Mouse (Mus musculus) small intestine, adult 2 months (tissue): ENCODE data around the gene Slc25a43. TPM values are rescaled to one million over a fixed set of nuclear protein-coding genes. Genes with fewer than 3 reads are reported as not detected.

Experiments
- H3K27ac ChIP-seq: fragments of 200-500 bp; 2 replicates; pipeline ENCODE4 v1.5.1; 2012; ENCODE audit warnings: low read depth, low read length, control low read depth, inconsistent platforms; ENCODE audit not compliant: insufficient read depth
- H3K27me3 ChIP-seq: fragments of 200-500 bp; 2 replicates; pipeline ENCODE4 v1.6.1; 2012; ENCODE audit warnings: mild to moderate bottlenecking, moderate library complexity, low read length, inconsistent platforms; ENCODE audit not compliant: control insufficient read depth, insufficient read depth
- H3K36me3 ChIP-seq: fragments of 200-500 bp; 2 replicates; pipeline ENCODE4 v1.6.1; 2012; ENCODE audit warnings: mild to moderate bottlenecking, low read length, control low read depth, inconsistent platforms; ENCODE audit not compliant: control insufficient read depth, insufficient read depth
- H3K4me1 ChIP-seq: fragments of 200-500 bp; 2 replicates; pipeline ENCODE4 v1.6.1; 2012; ENCODE audit warnings: low read length, inconsistent platforms, mixed read lengths; ENCODE audit not compliant: control insufficient read depth, insufficient read depth, insufficient read length
- H3K4me3 ChIP-seq: fragments of 200-500 bp; 2 replicates; pipeline ENCODE4 v1.5.1; 2012; ENCODE audit warnings: low read depth, mild to moderate bottlenecking, control low read depth, inconsistent platforms, low read length, moderate library complexity
- CTCF ChIP-seq: fragments of 200-500 bp; IDR thresholded peaks from 2 replicates; pipeline ENCODE4 v1.5.1; 2012; ENCODE audit warnings: low read depth, mild to moderate bottlenecking, control low read depth, inconsistent platforms, low read length, moderate library complexity, mixed read lengths; ENCODE audit not compliant: insufficient replicate concordance, insufficient read length; ENCODE audit errors: extremely low read depth
- POLR2A ChIP-seq: fragments of 200-500 bp; IDR thresholded peaks from 2 replicates; pipeline ENCODE4 v1.6.1; 2012; ENCODE audit warnings: low read depth, mild to moderate bottlenecking, control low read depth, inconsistent platforms, low read length, moderate library complexity
- WGBS: fragments of 180-500 bp; shearing (Covaris S2); methylation state at CpG from one replicate; pipeline ENCODE4 v1.1.7; 2018; 5-methylcytosine and 5-hydroxymethylcytosine counted together
- polyA plus RNA-seq: library from polyadenylated mRNA; depleted of rRNA; stranded (reverse); fragments of >200 nt; gene quantifications from 2 replicates; pipeline ENCODE4 v1.2.3, GENCODE M21; 2012; rRNA removed

Gene Slc25a43
- polyA plus RNA-seq, 1 experiment = 1.1 TPM

DNA sequence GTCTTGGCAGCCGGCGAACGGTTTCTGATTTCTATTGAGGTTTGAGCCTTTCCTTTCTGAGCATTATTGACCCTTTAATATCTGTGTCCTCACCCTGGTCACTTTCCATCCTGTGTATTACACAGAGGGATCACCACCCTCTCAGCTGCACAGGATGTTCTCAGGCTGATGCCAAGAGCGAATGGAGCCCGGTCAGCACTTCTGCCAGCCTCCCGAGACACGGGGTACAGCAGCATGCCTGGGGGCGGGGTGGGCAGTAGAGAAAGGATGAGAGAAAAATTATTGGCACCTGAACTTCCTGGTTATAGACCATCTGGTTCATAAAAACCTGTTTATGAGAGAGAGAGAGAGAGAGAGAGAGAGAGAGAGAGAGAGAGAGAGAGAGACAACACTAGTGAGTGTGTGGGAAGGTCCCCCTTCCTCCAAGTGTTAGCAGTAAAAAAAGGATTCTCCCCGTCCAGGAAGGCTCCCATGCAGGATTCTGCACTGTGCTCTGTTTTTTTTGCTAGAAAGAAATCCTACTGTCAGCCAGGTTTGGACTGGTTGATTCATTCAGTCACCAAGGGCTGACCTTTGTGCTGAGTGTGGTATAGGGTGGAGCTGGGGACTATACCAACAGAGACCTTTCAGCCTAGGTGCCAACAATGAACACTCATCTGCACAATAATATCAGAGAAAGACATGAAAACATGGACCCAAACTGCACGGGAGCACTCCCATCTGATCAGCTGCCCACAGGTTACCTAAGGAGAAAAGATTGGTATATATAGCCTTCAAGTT, 80.7 kb downstream of the Slc25a43 start:
- peak overlapping the region; percentile 97 for H3K27ac ChIP-seq
- WGBS = 39% methylated on average over 10 of the region's 10 CpGs
- TF ChIP-seq POLR2A (no peak), CTCF (no peak)
- no peaks in the 10 kb centered on the region for H3K27me3 ChIP-seq
- no peaks in the 10 kb centered on the region for H3K36me3 ChIP-seq
- H3K4me3 ChIP-seq = no peak overlapping the region
- peaks cover 19% of the 10 kb centered on the region; the same call in 1 of the 2 replicates for H3K4me1 ChIP-seq

DNA sequence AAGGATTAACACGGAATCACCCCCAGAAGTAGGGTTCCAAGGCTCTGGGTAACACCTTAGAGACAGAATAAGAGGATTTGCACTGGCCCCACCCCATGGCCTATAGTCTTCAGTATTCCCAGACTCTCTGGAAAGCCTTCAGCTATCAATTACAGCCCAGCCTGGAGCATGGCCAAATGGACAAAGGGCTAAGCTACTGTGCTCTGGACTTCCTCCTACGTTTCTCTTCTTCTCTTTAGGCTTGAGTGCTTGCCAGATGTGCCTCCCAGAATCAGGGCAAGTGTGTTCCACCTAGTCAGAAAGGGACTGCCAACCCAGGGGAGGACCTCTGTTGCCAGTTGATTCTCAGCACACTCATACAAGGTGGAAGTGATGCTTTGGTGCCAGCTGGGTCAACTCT, 81.6 kb downstream of the Slc25a43 start:
- 25% methylated on average over 2 of the region's 2 CpGs for WGBS
- Histone ChIP-seq H3K27ac (peak overlapping the region; percentile 100), H3K36me3 (no peaks in the 10 kb centered on the region), H3K27me3 (no peaks in the 10 kb centered on the region), H3K4me3 (no peak overlapping the region), H3K4me1 (peaks cover 22% of the 10 kb centered on the region; the same call in 1 of the 2 replicates)
- TF ChIP-seq CTCF = no peak
- no peak for TF ChIP-seq POLR2A

Other genes starting within 250 kb of the Slc25a43 start
- 133 and 192 TPM in 2 replicates for gene Pgrmc1, start 145.5 kb upstream of the Slc25a43 start, polyA plus RNA-seq
- gene Akap17b, start 98.3 kb upstream of the Slc25a43 start, polyA plus RNA-seq = 0.15 and 0.20 TPM in 2 replicates
- gene Slc25a5, start 52.0 kb downstream of the Slc25a43 start, polyA plus RNA-seq = 962 and 2,171 TPM in 2 replicates
- 20.6 and 34.2 TPM in 2 replicates for gene Ube2a, start 130.2 kb downstream of the Slc25a43 start, polyA plus RNA-seq
- gene C330007P06Rik, start 130.5 kb downstream of the Slc25a43 start, polyA plus RNA-seq = 2.8 and 5.2 TPM in 2 replicates
- gene Nkrf, start 159.2 kb downstream of the Slc25a43 start, polyA plus RNA-seq = 0.08 TPM in 2 replicates
- gene Sept6, start 248.1 kb downstream of the Slc25a43 start, polyA plus RNA-seq = 3.8 and 4.0 TPM in 2 replicates